Mouse (Mus musculus) spleen, adult 18-20 months (tissue): ENCODE data around the gene Vip.

ENCODE experiments used
- DNase-seq, 2 experiments: peaks; one replicate each; pipeline ENCODE4 v3.0.0; 2022; ENCODE audit warnings: mixed read lengths in 2 of 2

Gene Vip

GRCm38 (mm10) chr10:5639112-5639511 lies at the start of gene Vip:
TSS of gene Vip (plus strand) at chr10:5639218.
- no peak for DNase-seq

GRCm38 (mm10) chr10:5591061-5591460 lies 48.0 kb upstream of the Vip start:
- no peak for DNase-seq

GRCm38 (mm10) chr10:5591996-5592395 lies 47.0 kb upstream of the Vip start:
- DNase-seq: no peak

GRCm38 (mm10) chr10:5593464-5593863 lies 45.6 kb upstream of the Vip start, which contains the start of gene Myct1:
TSS of gene Myct1 (plus strand) at chr10:5593775.
- DNase-seq: no peak

GRCm38 (mm10) chr10:5594457-5594856 lies 44.6 kb upstream of the Vip start:
- no peak for DNase-seq

GRCm38 (mm10) chr10:5596559-5596958 lies 42.5 kb upstream of the Vip start:
- no peak for DNase-seq

- DNase-seq: peak in 1 of 2 experiments; percentile 51
These were observed 38.9 kb upstream of the Vip start for GRCm38 (mm10) chr10:5600123-5600522.

- DNase-seq: no peak
These were observed 35.5 kb upstream of the Vip start for GRCm38 (mm10) chr10:5603512-5603911.

GRCm38 (mm10) chr10:5604371-5604770 lies 34.6 kb upstream of the Vip start:
- no peak for DNase-seq

GRCm38 (mm10) chr10:5608874-5609273 lies 30.1 kb upstream of the Vip start:
- no peak for DNase-seq

GRCm38 (mm10) chr10:5615186-5616040 lies 23.6 kb upstream of the Vip start:
- DNase-seq: no peak

GRCm38 (mm10) chr10:5626268-5626667 lies 12.8 kb upstream of the Vip start:
- no peak for DNase-seq

GRCm38 (mm10) chr10:5633672-5634200 lies 5.3 kb upstream of the Vip start:
- DNase-seq: no peak

GRCm38 (mm10) chr10:5634336-5634735 lies 4.7 kb upstream of the Vip start:
- no peak for DNase-seq

GRCm38 (mm10) chr10:5637322-5637721 lies 1.7 kb upstream of the Vip start:
- DNase-seq: no peak

- no peak for DNase-seq
These were observed 42.3 kb downstream of the Vip start for GRCm38 (mm10) chr10:5681275-5681674.

- no peak for DNase-seq
These were observed 46.6 kb downstream of the Vip start for GRCm38 (mm10) chr10:5685608-5686007.

GRCm38 (mm10) chr10:5694351-5694750 lies 55.3 kb downstream of the Vip start:
- no peak for DNase-seq
